Mouse (Mus musculus) CH12F3 (cell line): ENCODE results near the gene Adamts9.

Experiments
- in situ Hi-C: fragments of 300-500 bp; cut with MboI; formaldehyde crosslinking; loops from 2 replicates; pipeline ENCODE4 v1.14.3; 2020; ENCODE audit warnings: low sequenced_read_pairs

Adamts9 gene

GRCm38 (mm10) chr6:92943057-92943781, at the start of gene Adamts9:
Adamts9 (minus strand) TSS chr6:92943492.
- in situ Hi-C loops, result no loop called here

- in situ Hi-C loops, result no loop called here
These were observed 48.3 kb upstream of the Adamts9 start for GRCm38 (mm10) chr6:92991616-92992015.

- in situ Hi-C loops, result no loop called here
These were observed 45.3 kb upstream of the Adamts9 start for GRCm38 (mm10) chr6:92988620-92988998.

- in situ Hi-C loops, result no loop called here
These were observed 44.7 kb upstream of the Adamts9 start for GRCm38 (mm10) chr6:92987846-92988619.

GRCm38 (mm10) chr6:92987366-92987765, 44.1 kb upstream of the Adamts9 start:
- in situ Hi-C loops, result no loop called here

GRCm38 (mm10) chr6:92983421-92983820, 40.1 kb upstream of the Adamts9 start:
- in situ Hi-C loops, result no loop called here

- in situ Hi-C loops, result no loop called here
These were observed 38.3 kb upstream of the Adamts9 start for GRCm38 (mm10) chr6:92981451-92982186.

- in situ Hi-C loops, result no loop called here
These were observed 30.0 kb upstream of the Adamts9 start for GRCm38 (mm10) chr6:92973340-92973739.

- in situ Hi-C loops, result no loop called here
These were observed 25.4 kb upstream of the Adamts9 start for GRCm38 (mm10) chr6:92968718-92969117.

GRCm38 (mm10) chr6:92968216-92968615, 24.9 kb upstream of the Adamts9 start:
- in situ Hi-C loops, result no loop called here

- in situ Hi-C loops, result no loop called here
These were observed 19.7 kb upstream of the Adamts9 start for GRCm38 (mm10) chr6:92962966-92963365.

GRCm38 (mm10) chr6:92960997-92961396, 17.7 kb upstream of the Adamts9 start:
- in situ Hi-C loops, result no loop called here

GRCm38 (mm10) chr6:92959416-92959815, 16.1 kb upstream of the Adamts9 start:
- in situ Hi-C loops, result no loop called here

GRCm38 (mm10) chr6:92947337-92948042, 4.2 kb upstream of the Adamts9 start:
- in situ Hi-C loops, result no loop called here

GRCm38 (mm10) chr6:92944711-92945110, 1.4 kb upstream of the Adamts9 start:
- in situ Hi-C loops, result no loop called here

- in situ Hi-C loops, result no loop called here
These were observed 875 bp upstream of the Adamts9 start for GRCm38 (mm10) chr6:92944048-92944685.

GRCm38 (mm10) chr6:92941756-92942420, 1.4 kb downstream of the Adamts9 start:
- in situ Hi-C loops, result no loop called here

GRCm38 (mm10) chr6:92941281-92941731, 2.0 kb downstream of the Adamts9 start:
- in situ Hi-C loops, result no loop called here

- in situ Hi-C loops, result no loop called here
These were observed 2.8 kb downstream of the Adamts9 start for GRCm38 (mm10) chr6:92940191-92941131.
